Mouse (Mus musculus): Measurements from ENCODE around the gene Il16. TPM values are rescaled to one million over a fixed set of nuclear protein-coding genes. Genes with fewer than 3 reads are reported as not detected.

Gene Il16
- polyA plus RNA-seq (2014; fragmentation: Illumina TruSeq; extraction: RNeasy Lipid Tissue Mini Kit (QIAGEN cat#74804); ENCODE audit: low read depth, low replicate concordance): 7.7 TPM

DNA sequence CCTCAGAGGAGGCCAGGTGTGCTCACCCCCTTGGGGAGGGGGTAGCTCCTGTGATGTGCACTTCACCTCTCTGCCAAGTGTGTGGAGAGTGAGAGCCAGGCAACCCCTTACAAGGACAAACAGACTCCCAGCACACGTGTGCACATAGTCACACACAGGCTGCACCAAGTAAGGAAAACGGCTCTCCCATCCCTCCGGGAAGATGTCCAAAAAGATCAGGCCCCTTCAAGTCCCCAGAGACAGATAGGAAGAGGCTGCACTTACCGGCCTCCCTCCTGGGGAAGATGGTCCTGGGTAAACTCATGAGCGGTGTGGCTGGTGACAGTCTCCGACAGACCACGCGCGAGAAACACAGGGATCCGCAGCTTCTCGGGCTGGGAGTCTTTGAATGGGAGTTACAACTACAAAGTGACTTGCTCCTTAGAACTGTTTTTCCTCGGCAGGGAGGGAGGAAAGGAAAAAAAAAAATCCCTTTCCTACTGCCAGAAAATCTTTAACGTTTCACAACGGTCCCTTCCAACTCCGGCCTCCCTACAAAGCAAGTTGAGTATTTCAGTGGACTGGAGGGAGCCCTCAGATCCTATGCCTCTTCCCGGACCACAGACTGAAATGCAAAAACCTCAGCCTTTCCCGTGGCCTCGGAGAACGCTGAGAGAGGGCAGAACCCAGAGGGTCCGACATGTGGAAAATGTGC, at the start of gene Il16:
Gene Il16 (minus strand): TSS at position 314 of the 694 bp plus-strand sequence.

DNA sequence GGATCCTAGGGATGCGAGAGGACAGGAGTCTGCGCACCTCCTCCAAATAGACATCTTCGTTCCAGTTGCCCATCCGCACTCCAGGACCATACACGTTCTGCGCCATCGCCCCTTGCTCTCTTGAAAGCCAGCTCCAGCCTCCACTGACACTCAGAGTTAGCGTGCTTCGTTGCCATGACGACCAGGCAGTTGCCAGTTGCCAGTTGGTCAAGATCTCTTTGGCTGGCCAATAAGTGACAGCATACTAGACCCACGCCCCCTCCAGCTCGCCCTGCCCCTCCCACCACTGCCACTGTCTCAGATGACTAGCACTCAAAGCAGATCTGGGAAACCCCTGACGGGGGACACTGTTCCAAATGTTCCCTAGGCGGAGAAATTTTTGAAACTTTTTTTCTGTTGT, 49.2 kb upstream of the Il16 start, which contains the start of gene Cfap161:
Gene Cfap161 (minus strand): TSS at position 176 of the 400 bp plus-strand sequence.

DNA sequence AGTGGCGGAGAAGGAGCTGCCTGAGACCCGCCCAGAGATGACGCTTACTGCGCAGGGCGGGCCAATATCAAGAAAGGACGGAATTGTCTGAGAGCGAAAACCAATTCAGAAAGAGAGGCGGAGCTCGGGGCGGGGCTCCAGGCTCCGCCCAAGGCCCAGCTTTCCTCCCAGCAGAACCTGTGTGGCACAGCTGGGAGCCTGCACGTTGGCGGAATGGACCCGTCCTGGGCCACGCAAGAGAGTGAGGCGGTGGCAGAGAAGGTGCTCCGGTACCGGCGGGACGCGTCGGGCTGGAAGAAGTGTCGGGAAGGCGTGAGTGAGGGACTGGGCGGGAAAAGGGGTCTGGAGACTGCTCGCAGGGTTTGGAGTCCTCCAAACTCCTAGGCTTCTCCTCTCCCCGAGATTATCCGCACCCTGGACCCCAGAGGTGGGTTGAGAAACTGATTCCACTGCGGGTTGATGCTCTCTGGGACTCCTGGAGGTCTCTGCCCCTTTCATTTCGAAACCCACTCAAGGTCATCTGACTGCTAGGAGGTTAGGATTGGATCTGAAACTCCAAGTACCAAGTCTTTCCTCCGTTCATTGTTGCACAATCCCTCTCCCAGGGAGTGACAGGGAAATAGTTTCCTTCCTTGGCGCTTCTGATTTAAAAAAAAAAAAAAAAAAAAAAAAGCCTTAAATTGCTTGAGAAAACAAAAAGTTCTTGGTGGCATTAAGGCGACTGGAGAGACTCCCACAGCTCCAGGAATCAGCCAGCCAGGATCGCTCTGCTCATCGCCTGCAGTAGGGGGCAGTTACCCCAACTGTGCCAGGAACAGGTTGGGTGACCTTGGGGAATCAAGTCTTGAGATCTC, 113.5 kb downstream of the Il16 start, which contains the start of gene Stard5:
Gene Stard5 (plus strand): TSS at position 132 of the 854 bp plus-strand sequence.

Other genes starting within 250 kb of the Il16 start
- 0.24 TPM for gene Tmc3, start 160.8 kb downstream of the Il16 start, polyA plus RNA-seq (2014; fragmentation: Illumina TruSeq; extraction: RNeasy Lipid Tissue Mini Kit (QIAGEN cat#74804); ENCODE audit: low read depth, low replicate concordance)
- gene Stard5, start 113.8 kb downstream of the Il16 start, polyA plus RNA-seq (2014; fragmentation: Illumina TruSeq; extraction: RNeasy Lipid Tissue Mini Kit (QIAGEN cat#74804); ENCODE audit: low read depth, low replicate concordance): 33.5 TPM
- 5.9 TPM for gene Cfap161, start 49.2 kb upstream of the Il16 start, polyA plus RNA-seq (2014; fragmentation: Illumina TruSeq; extraction: RNeasy Lipid Tissue Mini Kit (QIAGEN cat#74804); ENCODE audit: low read depth, low replicate concordance)
- 8.9 TPM for gene Tlnrd1, start 138.6 kb upstream of the Il16 start, polyA plus RNA-seq (2014; fragmentation: Illumina TruSeq; extraction: RNeasy Lipid Tissue Mini Kit (QIAGEN cat#74804); ENCODE audit: low read depth, low replicate concordance)
- 65.4 TPM for gene Mesd, start 138.7 kb upstream of the Il16 start, polyA plus RNA-seq (2014; fragmentation: Illumina TruSeq; extraction: RNeasy Lipid Tissue Mini Kit (QIAGEN cat#74804); ENCODE audit: low read depth, low replicate concordance)

Data from adipose tissue, adult 10 weeks (tissue).